Mouse (Mus musculus) bone marrow, adult 2 months (tissue): ENCODE measurements around the gene Prss57. TPM values are rescaled to one million over a fixed set of nuclear protein-coding genes. Genes with fewer than 3 reads are reported as not detected.

Source experiments
- H3K27ac ChIP-seq: fragments of 200-500 bp; 2 replicates; pipeline ENCODE4 v1.5.1; 2012; ENCODE audit warnings: low read depth, mild to moderate bottlenecking, control low read depth, inconsistent platforms, low read length; ENCODE audit not compliant: control insufficient read depth, poor library complexity, insufficient read depth
- H3K4me1 ChIP-seq: fragments of 200-500 bp; 2 replicates; pipeline ENCODE4 v1.6.1; 2011; ENCODE audit warnings: low read length; ENCODE audit not compliant: control insufficient read depth, insufficient read depth
- H3K4me3 ChIP-seq: fragments of 200-500 bp; replicated peaks from 2 replicates; pipeline ENCODE3; 2011; ENCODE audit warnings: mild to moderate bottlenecking, low read depth, low read length, control low read depth; ENCODE audit not compliant: control insufficient read depth
- CTCF ChIP-seq: fragments of 200-500 bp; IDR thresholded peaks from 2 replicates; pipeline ENCODE4 v1.5.1; 2011; ENCODE audit warnings: low read length, control low read depth; ENCODE audit not compliant: control insufficient read depth, insufficient read depth
- POLR2A ChIP-seq: fragments of 200-500 bp; IDR thresholded peaks from 2 replicates; pipeline ENCODE4 v1.6.1; 2011; ENCODE audit warnings: low read depth, mild to moderate bottlenecking, control low read depth, low read length, borderline replicate concordance; ENCODE audit not compliant: control insufficient read depth
- WGBS: fragments of 180-500 bp; shearing (Covaris S2); methylation state at CpG from one replicate; pipeline ENCODE4 v1.1.7; 2018; 5-methylcytosine and 5-hydroxymethylcytosine counted together
- polyA plus RNA-seq: library from polyadenylated mRNA; stranded (reverse); fragments of >200 nt; gene quantifications from 2 replicates; pipeline ENCODE4 v1.2.4, GENCODE M21; 2011; ENCODE audit warnings: low replicate concordance; ENCODE audit not compliant: missing spikeins, insufficient read depth, insufficient read length

Prss57 gene
- polyA plus RNA-seq, 1 experiment, result 40.0 TPM

DNA sequence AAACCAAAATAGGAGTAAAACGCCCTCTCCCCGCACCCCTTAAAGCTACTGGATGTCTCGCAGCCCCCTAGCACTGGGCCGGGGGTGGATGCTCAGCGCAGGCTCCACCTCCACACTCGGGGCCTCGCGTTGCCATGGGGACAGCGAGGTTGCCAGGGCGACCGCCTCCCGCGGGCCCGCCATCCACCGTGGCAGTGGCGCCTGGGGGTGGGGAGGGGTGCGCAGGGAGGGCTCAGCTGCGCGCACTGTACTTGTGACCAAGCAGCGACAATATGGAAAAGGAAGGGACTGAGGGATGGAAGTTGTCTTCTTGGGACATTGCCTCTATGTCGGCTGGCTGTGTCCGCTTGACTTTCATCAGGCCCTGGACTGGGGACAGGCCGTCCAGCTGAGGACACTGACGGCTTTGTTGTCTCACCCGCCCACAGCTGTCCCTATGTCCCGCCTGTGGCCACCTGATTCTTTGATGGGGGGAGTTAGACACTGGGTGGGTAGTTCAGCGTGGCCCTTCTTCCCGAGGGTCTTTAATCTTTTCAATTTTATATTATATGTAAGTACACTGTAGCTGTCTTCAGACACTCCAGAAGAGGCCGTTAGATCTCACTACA is 13.1 kb upstream of the Prss57 start:
- Histone ChIP-seq H3K4me3 (no peak overlapping the region), H3K4me1 (peaks cover 4% of the 10 kb centered on the region; the same call in 1 of the 2 replicates), H3K27ac (no peak overlapping the region)
- 74% methylated on average over 29 of the region's 29 CpGs for WGBS
- TF ChIP-seq POLR2A, result no peak
- TF ChIP-seq CTCF, result no peak

DNA sequence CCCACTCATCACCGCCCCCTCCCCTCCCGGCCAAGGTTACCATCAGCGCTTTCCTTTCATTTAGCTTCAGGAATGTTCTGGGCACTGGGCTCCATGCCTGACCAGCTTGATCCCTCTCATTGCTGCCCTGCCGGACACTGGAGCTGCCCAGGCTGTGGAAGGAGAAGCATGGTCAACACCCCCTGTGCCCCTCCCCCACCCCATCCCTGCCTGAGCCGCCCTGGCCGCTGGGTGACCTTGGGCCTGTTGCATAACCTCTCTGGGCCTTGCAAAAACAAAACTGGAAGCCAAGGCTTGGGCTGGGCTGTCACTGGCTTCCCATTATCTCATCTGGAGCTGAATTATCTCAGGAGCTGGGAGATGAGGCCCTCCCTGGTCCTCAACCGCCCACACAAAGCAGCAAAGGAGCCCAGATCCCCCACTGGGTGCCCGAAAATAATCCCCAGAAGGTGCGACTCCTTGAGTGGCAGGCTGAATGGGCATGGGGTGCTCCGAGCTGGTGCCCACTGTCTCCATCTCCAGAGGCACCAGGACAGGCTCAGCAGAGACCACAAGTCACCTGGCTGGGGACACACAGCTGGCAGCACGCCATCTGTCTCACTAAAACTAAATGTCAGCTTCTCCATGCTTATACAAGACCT is 11.7 kb upstream of the Prss57 start:
- H3K4me3 ChIP-seq, result peak overlapping the region; percentile 12
- peak overlapping the region; percentile 51 for H3K27ac ChIP-seq
- peaks cover 4% of the 10 kb centered on the region; the same call in 1 of the 2 replicates for H3K4me1 ChIP-seq
- TF ChIP-seq CTCF, result no peak
- no peak for TF ChIP-seq POLR2A
- 61% methylated on average over 11 of the region's 11 CpGs for WGBS

DNA sequence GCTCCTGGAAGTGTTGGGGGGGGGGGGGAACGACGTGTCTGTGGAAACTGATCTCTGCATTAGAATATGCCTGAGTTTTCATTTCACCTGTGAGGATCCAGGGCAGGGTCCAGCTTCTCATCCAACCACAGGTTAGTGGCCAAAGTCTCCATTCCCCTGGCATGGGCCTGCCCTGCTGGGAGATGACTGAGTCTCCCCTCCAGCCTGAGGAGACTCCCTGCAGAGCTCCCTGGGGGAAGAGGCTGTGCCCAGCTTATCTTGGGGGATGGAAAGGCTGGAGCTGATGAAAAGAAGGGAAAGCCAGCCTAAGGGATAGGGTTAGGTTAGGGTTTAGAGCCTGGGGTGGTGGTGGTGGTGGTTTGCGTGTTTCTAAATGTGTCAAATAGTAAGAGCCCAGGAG is 11.1 kb upstream of the Prss57 start:
- H3K4me1 ChIP-seq, result peaks cover 4% of the 10 kb centered on the region; the same call in 1 of the 2 replicates

DNA sequence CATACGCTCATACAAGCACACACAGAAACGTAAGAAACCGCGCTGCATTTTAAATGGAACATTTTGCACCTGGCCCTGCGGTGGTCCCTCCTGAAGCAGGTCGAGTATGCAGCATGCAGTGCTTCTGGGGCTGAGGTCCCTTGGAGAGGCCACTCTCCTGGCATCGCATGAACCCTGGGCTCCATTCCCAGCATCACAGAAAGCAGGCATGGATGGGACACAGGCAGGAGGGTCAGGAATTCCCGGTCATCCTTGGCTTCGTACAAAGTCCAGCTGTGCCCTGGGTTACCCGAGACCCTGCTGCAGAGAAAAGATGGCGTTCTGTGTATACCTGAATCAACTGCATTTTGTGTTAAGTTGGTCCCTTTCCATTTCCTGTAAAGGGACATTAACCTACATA is 9.7 kb upstream of the Prss57 start:
- H3K4me1 ChIP-seq, result peaks cover 4% of the 10 kb centered on the region; the same call in 1 of the 2 replicates
- WGBS, result 86% methylated on average over 11 of the region's 11 CpGs
- TF ChIP-seq POLR2A (no peak), CTCF (no peak)
- no peak overlapping the region for H3K4me3 ChIP-seq
- H3K27ac ChIP-seq, result no peak overlapping the region

More for the DNA sequence above, 11.1 kb upstream of the Prss57 start:
- TF ChIP-seq POLR2A (no peak), CTCF (no peak)
- no peak overlapping the region for H3K4me3 ChIP-seq
- WGBS, result 62% methylated on average over 3 of the region's 3 CpGs
- H3K27ac ChIP-seq, result peak overlapping the region; percentile 51

DNA sequence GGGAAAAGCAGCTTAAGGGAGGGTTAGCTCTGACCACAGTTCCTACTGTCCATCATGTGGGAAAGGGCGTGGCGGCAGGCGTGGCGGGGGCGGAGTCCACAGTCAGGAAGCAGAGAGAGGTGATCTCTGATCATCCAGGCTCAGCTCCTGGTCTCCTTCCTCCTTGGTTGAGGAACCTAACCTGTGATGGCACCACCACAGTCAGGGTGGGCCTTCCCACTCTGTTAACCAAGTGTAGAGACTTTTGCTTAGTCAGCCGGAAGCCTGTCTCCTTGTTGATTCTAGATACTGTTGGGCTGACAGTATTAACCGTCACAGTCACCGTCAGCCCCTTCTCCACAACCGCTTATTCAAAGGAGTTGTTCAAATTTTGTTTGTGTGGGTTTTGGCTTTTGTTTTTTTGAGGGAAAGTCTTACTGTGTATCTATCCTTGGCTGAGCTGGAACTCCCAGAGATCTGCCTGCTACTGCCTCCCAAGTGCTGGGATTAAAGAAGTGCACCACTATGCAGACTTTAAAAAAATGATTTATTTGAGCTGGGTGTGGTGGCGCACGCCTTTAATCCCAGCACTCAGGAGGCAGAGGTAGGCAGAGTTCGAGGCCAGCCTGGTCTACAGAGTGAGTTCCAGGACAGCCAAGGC is 7.6 kb upstream of the Prss57 start:
- 18% methylated on average over 12 of the region's 12 CpGs for WGBS
- H3K4me1 ChIP-seq, result peaks cover 6% of the 10 kb centered on the region; the same call in 1 of the 2 replicates

DNA sequence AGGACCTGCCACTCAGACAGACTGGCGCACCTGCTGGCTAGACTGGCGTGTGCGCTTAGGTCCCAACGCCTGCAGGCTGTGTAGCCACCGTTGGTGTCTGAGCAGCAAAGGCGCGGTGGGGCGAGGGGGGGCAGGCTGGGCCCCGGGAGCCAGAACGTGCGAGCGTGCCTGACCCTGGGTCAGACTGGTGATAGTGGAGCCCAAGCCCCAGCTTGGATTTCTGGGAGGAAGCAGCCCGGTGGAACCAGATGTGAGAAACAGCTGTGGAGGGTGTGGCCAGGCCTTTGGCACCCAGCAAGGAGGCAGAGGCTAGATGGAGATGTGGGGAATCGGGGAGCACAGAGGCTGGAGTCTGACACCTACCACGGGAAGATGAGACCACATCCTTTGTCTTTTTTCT is 6.6 kb upstream of the Prss57 start:
- H3K27ac ChIP-seq, result peak overlapping the region; percentile 40; the same call in 1 of the 2 replicates
- H3K4me3 ChIP-seq, result no peak overlapping the region
- H3K4me1 ChIP-seq, result peaks cover 5% of the 10 kb centered on the region; the same call in 1 of the 2 replicates
- 31% methylated on average over 15 of the region's 15 CpGs for WGBS
- TF ChIP-seq POLR2A (no peak), CTCF (no peak)

More for the DNA sequence above, 7.6 kb upstream of the Prss57 start:
- peak overlapping the region; percentile 31; the same call in 1 of the 2 replicates for H3K27ac ChIP-seq
- no peak overlapping the region for H3K4me3 ChIP-seq
- TF ChIP-seq CTCF (no peak), POLR2A (no peak)

DNA sequence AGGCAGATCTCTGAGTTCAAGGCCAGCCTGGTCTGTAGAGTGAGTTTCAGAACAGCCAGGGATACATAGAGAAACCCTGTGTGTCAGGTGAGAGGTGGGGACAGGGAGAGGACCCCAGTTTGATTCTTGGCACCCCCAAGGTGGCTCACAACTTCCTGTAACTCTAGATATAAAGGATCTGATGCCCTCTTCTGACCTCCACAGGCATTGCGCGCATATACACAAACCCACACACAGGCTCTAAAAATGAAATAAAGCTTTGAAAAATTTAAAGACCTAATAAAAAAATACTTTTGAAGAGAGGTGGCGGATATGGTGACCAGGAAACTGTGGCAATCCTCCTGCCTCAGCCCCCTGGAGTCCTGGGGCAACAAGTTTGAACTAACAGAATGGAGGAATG is 5.1 kb upstream of the Prss57 start:
- H3K4me1 ChIP-seq, result peaks cover 7% of the 10 kb centered on the region; the same call in 1 of the 2 replicates
- no peak for TF ChIP-seq CTCF
- no peak for TF ChIP-seq POLR2A
- no peak overlapping the region for H3K4me3 ChIP-seq
- WGBS, result 91% methylated on average over 3 of the region's 3 CpGs
- H3K27ac ChIP-seq, result no peak overlapping the region

DNA sequence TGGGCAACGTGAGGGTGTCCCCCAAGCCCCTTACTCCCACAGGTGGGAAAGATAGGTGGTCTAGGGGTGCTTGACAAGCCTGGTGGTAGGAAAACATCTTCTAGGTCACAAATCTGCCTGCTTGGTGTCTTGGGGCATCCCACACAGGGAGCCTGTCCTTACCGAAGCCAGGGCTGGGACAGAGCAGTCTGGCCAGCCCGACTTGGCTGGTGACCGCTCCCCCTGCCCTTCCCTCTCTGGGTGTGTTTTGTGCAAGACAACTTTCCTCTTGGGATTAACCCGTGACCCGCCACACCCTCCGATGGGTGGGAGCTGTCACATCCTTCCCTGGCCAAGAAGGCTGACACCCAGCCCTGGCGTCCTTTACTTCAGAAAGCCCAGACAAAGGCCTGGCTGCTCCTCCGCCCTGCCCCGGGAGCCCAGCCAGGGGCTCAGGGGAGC is 3.8 kb upstream of the Prss57 start:
- peak overlapping the region; percentile 75 for H3K4me3 ChIP-seq
- TF ChIP-seq POLR2A (peak; percentile 47; the same call in 1 of the 2 replicates), CTCF (no peak)
- peak overlapping the region; percentile 78 for H3K27ac ChIP-seq
- peaks cover 11% of the 10 kb centered on the region for H3K4me1 ChIP-seq
- 25% methylated on average over 10 of the region's 10 CpGs for WGBS
